Mouse (Mus musculus): Measurements from ENCODE around the gene Sphkap.

DNA sequence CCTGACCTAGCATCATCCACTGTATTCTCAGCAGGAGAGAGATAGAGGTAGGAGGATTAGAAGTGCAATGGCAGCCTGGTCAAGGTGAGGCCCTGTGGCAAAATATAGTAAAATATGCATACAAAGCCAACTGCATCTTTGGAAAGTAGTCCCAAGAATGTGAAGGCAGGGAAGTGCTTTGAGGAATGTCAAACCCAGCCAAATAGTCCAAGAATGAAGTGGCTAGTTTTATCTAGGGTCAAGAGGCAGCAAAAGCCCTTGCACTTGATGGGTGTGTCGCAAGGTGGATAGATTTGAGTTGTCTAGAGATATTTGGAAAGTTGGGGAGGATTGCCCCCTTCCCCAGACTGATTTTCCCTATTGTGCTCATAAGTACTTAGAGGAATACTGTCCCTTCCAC is 61.5 kb downstream of the Sphkap start:
- TF ChIP-seq HCFC1 (IDR thresholded peaks at IDR 0.05; ENCODE audit: borderline replicate concordance, insufficient read depth, low read length) (no peak), ZNF384 (IDR thresholded peaks at IDR 0.05; ENCODE audit: low read depth, low read length) (no peak)

Measured in ES-E14 (cell line).